7 mouse cellular contexts compared by ENCODE assay signal in genomic region chr5:139730712-139731486, GRCm38 (mm10). TPM values are rescaled to one million over a fixed set of nuclear protein-coding genes. Genes with fewer than 3 reads are reported as not detected.
DNase-seq lines count a peak whose midpoint lies in the region; ATAC-seq and TF ChIP-seq lines count a peak whose summit lies in the region.

No protein-coding gene starts in this region.

- no peaks in the 10 kb centered on the region for H3K27me3 ChIP-seq in lung, embryonic 14.5 days (ENCODE audit: insufficient read depth, low read length)
- no peaks in the 10 kb centered on the region for H3K27me3 ChIP-seq in heart, postnatal 0 days (ENCODE audit: control insufficient read depth, insufficient read depth, low read length)
- H3K27me3 ChIP-seq in limb, embryonic 15.5 days, result no peaks in the 10 kb centered on the region

- TF ChIP-seq CTCF in lung, embryonic 14.5 days (IDR thresholded peaks at IDR 0.05; ENCODE audit: low read depth), result no peak
- TF ChIP-seq CTCF in cortical plate, adult 2 months (IDR thresholded peaks at IDR 0.05; ENCODE audit: extremely low read depth, insufficient read depth, low read length), result no peak
- no peak for TF ChIP-seq CTCF in heart, postnatal 0 days (IDR thresholded peaks at IDR 0.05; ENCODE audit: low read depth)

- no peaks in the 10 kb centered on the region for H3K9me3 ChIP-seq in lung, embryonic 14.5 days (ENCODE audit: low read depth, low read length)
- no peaks in the 10 kb centered on the region for H3K9me3 ChIP-seq in heart, postnatal 0 days (replicated peaks; ENCODE audit: control insufficient read depth, low read length)
- no peaks in the 10 kb centered on the region for H3K9me3 ChIP-seq in limb, embryonic 15.5 days

- no peak overlapping the region for H3K4me3 ChIP-seq in lung, embryonic 14.5 days (ENCODE audit: low read depth, low read length)
- H3K4me3 ChIP-seq in cortical plate, adult 2 months (ENCODE audit: insufficient read depth, low read length), result no peak overlapping the region
- no peak overlapping the region for H3K4me3 ChIP-seq in heart, postnatal 0 days (ENCODE audit: low read depth, low read length)
- H3K4me3 ChIP-seq in limb, embryonic 15.5 days, result no peak overlapping the region

- H3K36me3 ChIP-seq in lung, embryonic 14.5 days (ENCODE audit: insufficient read depth), result no peaks in the 10 kb centered on the region
- H3K36me3 ChIP-seq in heart, postnatal 0 days (replicated peaks; ENCODE audit: control insufficient read depth, insufficient read depth, low read length), result no peaks in the 10 kb centered on the region
- no peaks in the 10 kb centered on the region for H3K36me3 ChIP-seq in limb, embryonic 15.5 days

- peaks cover 10% of the 10 kb centered on the region for H3K4me1 ChIP-seq in lung, embryonic 14.5 days (ENCODE audit: insufficient read depth)
- H3K4me1 ChIP-seq in cortical plate, adult 2 months (ENCODE audit: control insufficient read depth, insufficient read depth, low read length), result 0 out of 2 replicates have a peak, but pooled peaks cover 1% of the 10 kb centered on the region
- peaks cover 29% of the 10 kb centered on the region for H3K4me1 ChIP-seq in heart, postnatal 0 days (ENCODE audit: control insufficient read depth, insufficient read depth)
- peaks cover 45% of the 10 kb centered on the region for H3K4me1 ChIP-seq in limb, embryonic 15.5 days

- no peak for TF ChIP-seq EP300 in heart, postnatal 0 days (IDR thresholded peaks at IDR 0.05; ENCODE audit: low read depth)

- peak overlapping the region; percentile 65; the same call in 1 of the 2 replicates for H3K27ac ChIP-seq in lung, embryonic 14.5 days (ENCODE audit: low read depth)
- peak overlapping the region; percentile 76; the same call in 1 of the 2 replicates for H3K27ac ChIP-seq in cortical plate, adult 2 months (ENCODE audit: insufficient read depth, low read length)
- peak overlapping the region; percentile 1; the same call in 1 of the 2 replicates for H3K27ac ChIP-seq in heart, postnatal 0 days (ENCODE audit: low read depth)
- H3K27ac ChIP-seq in limb, embryonic 15.5 days, result peak overlapping the region; percentile 74

- 30% methylated on average over 8 of the region's 8 CpGs for WGBS in lung, embryonic 14.5 days
- WGBS in heart, postnatal 0 days, result 50% methylated on average over 8 of the region's 8 CpGs
- 23% methylated on average over 8 of the region's 8 CpGs for WGBS in limb, embryonic 15.5 days

- H3K4me2 ChIP-seq in lung, embryonic 14.5 days, result peak overlapping the region; percentile 18; the same call in 1 of the 2 replicates
- 0 out of 2 replicates have a peak overlapping the region, but pooled peaks have one; percentile 18 for H3K4me2 ChIP-seq in heart, postnatal 0 days (ENCODE audit: low read depth, low read length)
- H3K4me2 ChIP-seq in limb, embryonic 15.5 days, result peak overlapping the region; percentile 22

- DNase-seq in lung, embryonic 14.5 days, result no peak
- no peak for DNase-seq in lung, postnatal 36 days
- DNase-seq in heart, postnatal 0 days (ENCODE audit: low spot score), result no peak
- DNase-seq in urinary bladder, postnatal 25 days (ENCODE audit: low spot score), result no peak
- DNase-seq in left cerebral cortex, adult 18-20 months (ENCODE audit: low spot score in 2 of 2), result no peak

- TF ChIP-seq POLR2A in cortical plate, adult 2 months (IDR thresholded peaks at IDR 0.05; ENCODE audit: extremely low read depth, insufficient read depth, low read length), result no peak

- peak overlapping the region; percentile 29; the same call in 1 of the 2 replicates for H3K9ac ChIP-seq in lung, embryonic 14.5 days
- no peak overlapping the region for H3K9ac ChIP-seq in heart, postnatal 0 days (replicated peaks; ENCODE audit: low read depth, low read length)
- H3K9ac ChIP-seq in limb, embryonic 15.5 days, result no peak overlapping the region

- no peak for ATAC-seq in lung, embryonic 14.5 days (ENCODE audit: insufficient read depth)
- ATAC-seq in heart, postnatal 0 days (ENCODE audit: insufficient read depth, low read depth), result 0 out of 2 replicates have a peak, but pooled peaks have one; percentile 22
- no peak for ATAC-seq in limb, embryonic 15.5 days (ENCODE audit: insufficient number of reproducible peaks, low FRiP score, low TSS enrichment, low read depth)

RNA-seq across cellular contexts. Expression of gene Micall2, which starts 5.2 kb away (rescaled TPM):
- 3.0 and 4.8 TPM in 2 replicates for polyA plus RNA-seq in lung, embryonic 14.5 days (2014; fragmentation: Nextera tagmentation; extraction: Ambion mirVana)
- polyA plus RNA-seq in cortical plate, adult 2 months (2012; rRNA removed), result 1.4 and 1.5 TPM in 2 replicates
- total RNA-seq in heart, postnatal 0 days (2014; rRNA removed; ENCODE audit: low replicate concordance), result 0.85 and 1.3 TPM in 2 replicates
- polyA plus RNA-seq in heart, postnatal 0 days (2015; fragmentation: Nextera tagmentation; extraction: Ambion mirVana), result 1.1 and 1.2 TPM in 2 replicates
- polyA plus RNA-seq in limb, embryonic 15.5 days (2015; fragmentation: Nextera tagmentation; extraction: Ambion mirVana), result 4.4 and 4.9 TPM in 2 replicates
- total RNA-seq in left cerebral cortex, adult 18-20 months (2021), result 1 to 10 TPM; 1.5 to 2.1 TPM

RNA-seq across cellular contexts. Expression of gene Ints1, which starts 44.6 kb away (rescaled TPM):
- polyA plus RNA-seq in lung, embryonic 14.5 days (2014; fragmentation: Nextera tagmentation; extraction: Ambion mirVana), result 37.6 and 39.8 TPM in 2 replicates
- polyA plus RNA-seq in cortical plate, adult 2 months (2012; rRNA removed), result 66.5 and 68.5 TPM in 2 replicates
- 61.7 and 92.0 TPM in 2 replicates for total RNA-seq in heart, postnatal 0 days (2014; rRNA removed; ENCODE audit: low replicate concordance)
- 9.8 and 10.6 TPM in 2 replicates for polyA plus RNA-seq in heart, postnatal 0 days (2015; fragmentation: Nextera tagmentation; extraction: Ambion mirVana)
- polyA plus RNA-seq in limb, embryonic 15.5 days (2015; fragmentation: Nextera tagmentation; extraction: Ambion mirVana), result 21.2 and 21.5 TPM in 2 replicates
- 100 to 1,000 TPM in 1 of 2 experiments, 10 to 100 TPM in 1; 96.3 to 103 TPM for total RNA-seq in left cerebral cortex, adult 18-20 months (2021)

Comparison
In these comparisons a context has a peak if more than half of its experiments do, and no peak if none do; other contexts are left out.
1. H3K27ac ChIP-seq: peak in every context shown above with its lines; median percentile 76 in cortical plate, adult 2 months; 74 in limb, embryonic 15.5 days; 65 in lung, embryonic 14.5 days; 1 in heart, postnatal 0 days.